Mouse (Mus musculus) midbrain, embryonic 13.5 days (tissue): ENCODE measurements around the gene Stk38. TPM values are rescaled to one million over a fixed set of nuclear protein-coding genes. Genes with fewer than 3 reads are reported as not detected.
"Not testable (repeated sequence)": the region's sequence is repeated elsewhere in the genome, so short reads cannot be mapped to it uniquely, and the experiment has no call there.

Experiments used
- ATAC-seq: fragments of 200-750 bp; cut with Nextera tagmentation; 2 replicates; pipeline ENCODE4 v1.8.0; 2017; ENCODE audit warnings: mild to moderate bottlenecking, moderate TSS enrichment, moderate library complexity
- H3K27ac ChIP-seq: fragments of 300-500 bp; sonication (generic); 2 replicates; pipeline ENCODE4 v1.5.1; 2015; ENCODE audit warnings: inconsistent platforms, mild to moderate bottlenecking, moderate library complexity
- H3K27me3 ChIP-seq: fragments of 300-500 bp; sonication (generic); 2 replicates; pipeline ENCODE4 v1.6.1; 2015; ENCODE audit warnings: mild to moderate bottlenecking, inconsistent platforms
- H3K36me3 ChIP-seq: fragments of 300-500 bp; sonication (generic); 2 replicates; pipeline ENCODE4 v1.6.1; 2015; ENCODE audit warnings: mild to moderate bottlenecking, inconsistent platforms
- H3K4me1 ChIP-seq: fragments of 300-500 bp; sonication (generic); replicated peaks from 2 replicates; pipeline ENCODE4 v1.6.1; 2015; ENCODE audit warnings: inconsistent platforms
- H3K4me2 ChIP-seq: fragments of 300-500 bp; sonication (generic); replicated peaks from 2 replicates; pipeline ENCODE4 v1.6.1; 2015; ENCODE audit warnings: moderate library complexity, mild to moderate bottlenecking, inconsistent platforms
- H3K4me3 ChIP-seq: fragments of 300-500 bp; sonication (generic); replicated peaks from 2 replicates; pipeline ENCODE4 v1.5.1; 2015; ENCODE audit warnings: mild to moderate bottlenecking, inconsistent platforms
- H3K9ac ChIP-seq: fragments of 300-500 bp; sonication (generic); replicated peaks from 2 replicates; pipeline ENCODE4 v1.6.1; 2015; ENCODE audit warnings: mild to moderate bottlenecking, inconsistent platforms
- H3K9me3 ChIP-seq: fragments of 300-500 bp; sonication (generic); 2 replicates; pipeline ENCODE4 v1.6.1; 2016; ENCODE audit warnings: mild to moderate bottlenecking, inconsistent platforms
- WGBS: fragments of 180-500 bp; shearing (Covaris S2); methylation state at CpG from one replicate; pipeline ENCODE4 v1.1.7; 2015; 5-methylcytosine and 5-hydroxymethylcytosine counted together
- polyA plus RNA-seq: library from polyadenylated mRNA; unstranded; fragments of >200 nt; fragmentation: Nextera tagmentation; extraction: Ambion mirVana; gene quantifications from 2 replicates; pipeline ENCODE4 v1.2.1, GENCODE M21; 2015

The Stk38 gene
- polyA plus RNA-seq, 1 experiment from 2014 or later: 134 TPM

- Histone ChIP-seq H3K4me3 (no peak overlapping the region), H3K27me3 (no peaks in the 10 kb centered on the region), H3K9me3 (no peaks in the 10 kb centered on the region), H3K36me3 (peaks cover 49% of the 10 kb centered on the region), H3K9ac (no peak overlapping the region), H3K4me2 (no peak overlapping the region), H3K4me1 (peaks cover 10% of the 10 kb centered on the region), H3K27ac (no peak overlapping the region)
- WGBS: 97% methylated on average over 6 of the region's 6 CpGs
- ATAC-seq: no peak
Measured at GRCm38 (mm10) chr17:29000465-29000864, 7.3 kb downstream of the Stk38 start.

GRCm38 (mm10) chr17:28994615-28995014 lies 13.2 kb downstream of the Stk38 start:
- Histone ChIP-seq H3K4me1 (no peaks in the 10 kb centered on the region), H3K9ac (no peak overlapping the region), H3K36me3 (peaks cover 74% of the 10 kb centered on the region), H3K4me2 (no peak overlapping the region), H3K27ac (no peak overlapping the region), H3K4me3 (no peak overlapping the region), H3K9me3 (no peaks in the 10 kb centered on the region), H3K27me3 (no peaks in the 10 kb centered on the region)
- ATAC-seq: no peak
- WGBS: 93% methylated on average over 4 of the region's 4 CpGs

GRCm38 (mm10) chr17:28993004-28993403 lies 14.8 kb downstream of the Stk38 start:
- not testable (repeated sequence) for H3K9me3 ChIP-seq, H3K9ac ChIP-seq, H3K4me1 ChIP-seq, H3K4me2 ChIP-seq, H3K27me3 ChIP-seq, ATAC-seq, H3K27ac ChIP-seq, H3K4me3 ChIP-seq
- peaks cover 73% of the 10 kb centered on the region for H3K36me3 ChIP-seq
- 92% methylated on average over 1 of the region's 1 CpGs for WGBS

GRCm38 (mm10) chr17:28992105-28992504 lies 15.7 kb downstream of the Stk38 start:
- Histone ChIP-seq H3K4me3 (no peak overlapping the region), H3K9me3 (no peaks in the 10 kb centered on the region), H3K4me2 (no peak overlapping the region), H3K36me3 (peaks cover 74% of the 10 kb centered on the region), H3K4me1 (no peaks in the 10 kb centered on the region), H3K27ac (no peak overlapping the region), H3K9ac (no peak overlapping the region), H3K27me3 (no peaks in the 10 kb centered on the region)
- ATAC-seq: no peak
- WGBS: 85% methylated on average over 7 of the region's 7 CpGs

- Histone ChIP-seq H3K4me3 (no peak overlapping the region), H3K27me3 (no peaks in the 10 kb centered on the region), H3K9ac (no peak overlapping the region), H3K36me3 (peaks cover 74% of the 10 kb centered on the region), H3K27ac (no peak overlapping the region), H3K4me2 (no peak overlapping the region), H3K4me1 (no peaks in the 10 kb centered on the region), H3K9me3 (no peaks in the 10 kb centered on the region)
- ATAC-seq: no peak
- 90% methylated on average over 9 of the region's 9 CpGs for WGBS
Measured at GRCm38 (mm10) chr17:28991286-28991685, 16.5 kb downstream of the Stk38 start.

GRCm38 (mm10) chr17:28990060-28990459 lies 17.7 kb downstream of the Stk38 start:
- Histone ChIP-seq H3K9ac (no peak overlapping the region), H3K27me3 (no peaks in the 10 kb centered on the region), H3K27ac (no peak overlapping the region), H3K4me1 (no peaks in the 10 kb centered on the region), H3K9me3 (no peaks in the 10 kb centered on the region), H3K36me3 (peaks cover 80% of the 10 kb centered on the region), H3K4me3 (no peak overlapping the region), H3K4me2 (no peak overlapping the region)
- no peak for ATAC-seq
- 77% methylated on average over 4 of the region's 4 CpGs for WGBS

- Histone ChIP-seq H3K36me3 (peaks cover 80% of the 10 kb centered on the region), H3K9me3 (no peaks in the 10 kb centered on the region), H3K4me3 (no peak overlapping the region), H3K4me1 (no peaks in the 10 kb centered on the region), H3K9ac (no peak overlapping the region), H3K27ac (no peak overlapping the region), H3K4me2 (no peak overlapping the region), H3K27me3 (no peaks in the 10 kb centered on the region)
- no peak for ATAC-seq
- WGBS: 86% methylated on average over 3 of the region's 3 CpGs
Measured at GRCm38 (mm10) chr17:28988996-28989395, 18.8 kb downstream of the Stk38 start.

- WGBS: 90% methylated on average over 4 of the region's 4 CpGs
- Histone ChIP-seq H3K4me2 (no peak overlapping the region), H3K27ac (no peak overlapping the region), H3K27me3 (no peaks in the 10 kb centered on the region), H3K9ac (no peak overlapping the region), H3K36me3 (peaks cover 84% of the 10 kb centered on the region), H3K4me1 (no peaks in the 10 kb centered on the region), H3K9me3 (no peaks in the 10 kb centered on the region), H3K4me3 (no peak overlapping the region)
- no peak for ATAC-seq
Measured at GRCm38 (mm10) chr17:28988291-28988690, 19.5 kb downstream of the Stk38 start.

GRCm38 (mm10) chr17:28987713-28988112 lies 20.1 kb downstream of the Stk38 start:
- Histone ChIP-seq H3K27me3 (no peaks in the 10 kb centered on the region), H3K36me3 (peaks cover 90% of the 10 kb centered on the region), H3K4me3 (no peak overlapping the region), H3K4me2 (no peak overlapping the region), H3K27ac (no peak overlapping the region), H3K9me3 (no peaks in the 10 kb centered on the region), H3K9ac (no peak overlapping the region), H3K4me1 (no peaks in the 10 kb centered on the region)
- ATAC-seq: no peak
- WGBS: 70% methylated on average over 4 of the region's 4 CpGs

GRCm38 (mm10) chr17:28986833-28987232 lies 21.0 kb downstream of the Stk38 start:
- H3K36me3 ChIP-seq: peaks cover 95% of the 10 kb centered on the region
- H3K27ac ChIP-seq: no peak overlapping the region
- H3K27me3 ChIP-seq: no peaks in the 10 kb centered on the region
- H3K4me3 ChIP-seq: no peak overlapping the region
- H3K4me2 ChIP-seq: no peak overlapping the region
- H3K9me3 ChIP-seq: no peaks in the 10 kb centered on the region
- H3K4me1 ChIP-seq: no peaks in the 10 kb centered on the region
- ATAC-seq: no peak
- no peak overlapping the region for H3K9ac ChIP-seq

GRCm38 (mm10) chr17:28984724-28985420 lies 22.9 kb downstream of the Stk38 start:
- Histone ChIP-seq H3K36me3 (peaks cover 90% of the 10 kb centered on the region), H3K27me3 (no peaks in the 10 kb centered on the region), H3K9me3 (no peaks in the 10 kb centered on the region), H3K4me1 (no peaks in the 10 kb centered on the region), H3K4me2 (no peak overlapping the region), H3K9ac (no peak overlapping the region), H3K27ac (no peak overlapping the region), H3K4me3 (no peak overlapping the region)
- ATAC-seq: no peak
- 84% methylated on average over 1 of the region's 1 CpGs for WGBS

- no peak for ATAC-seq
- H3K4me1 ChIP-seq: no peaks in the 10 kb centered on the region
- peaks cover 89% of the 10 kb centered on the region for H3K36me3 ChIP-seq
- H3K27ac ChIP-seq: no peak overlapping the region
- no peak overlapping the region for H3K4me2 ChIP-seq
- no peaks in the 10 kb centered on the region for H3K9me3 ChIP-seq
- H3K9ac ChIP-seq: no peak overlapping the region
- H3K4me3 ChIP-seq: no peak overlapping the region
- H3K27me3 ChIP-seq: no peaks in the 10 kb centered on the region
- WGBS: 57% methylated on average over 4 of the region's 4 CpGs
Measured at GRCm38 (mm10) chr17:28982591-28982990, 25.2 kb downstream of the Stk38 start.

GRCm38 (mm10) chr17:28981081-28981480 lies 26.7 kb downstream of the Stk38 start:
- WGBS: 77% methylated on average over 4 of the region's 4 CpGs
- H3K4me3 ChIP-seq: no peak overlapping the region
- H3K9ac ChIP-seq: no peak overlapping the region
- no peaks in the 10 kb centered on the region for H3K27me3 ChIP-seq
- no peaks in the 10 kb centered on the region for H3K4me1 ChIP-seq
- ATAC-seq: no peak
- H3K9me3 ChIP-seq: no peaks in the 10 kb centered on the region
- H3K27ac ChIP-seq: no peak overlapping the region
- H3K4me2 ChIP-seq: no peak overlapping the region
- peaks cover 88% of the 10 kb centered on the region for H3K36me3 ChIP-seq
